Mouse (Mus musculus) heart, postnatal 4 days (tissue): ENCODE measurements at regions not wholly inside any gene's neighbourhood (a gene's known extent, or its start where the extent isn't known, plus 50 kb on each side); places are given as distances from the start of the nearest gene placed in this dataset.

ENCODE experiments used
- DNase-seq: peaks from one replicate; pipeline ENCODE4 v3.0.0; 2021

GRCm38 (mm10) chr3:63638572-63638971 is 154.9 kb upstream of the Gm34302 start:
- DNase-seq = no peak

GRCm38 (mm10) chr3:63637913-63638312 is 154.2 kb upstream of the Gm34302 start:
- no peak for DNase-seq

- DNase-seq = no peak
These were observed 144.0 kb upstream of the Gm34302 start for GRCm38 (mm10) chr3:63627724-63628123.

- no peak for DNase-seq
These were observed 132.4 kb upstream of the Gm34302 start for GRCm38 (mm10) chr3:63616127-63616526.

GRCm38 (mm10) chr3:63613652-63614051 is 130.0 kb upstream of the Gm34302 start:
- DNase-seq = no peak

GRCm38 (mm10) chr3:63612767-63613363 is 129.2 kb upstream of the Gm34302 start:
- DNase-seq = no peak

GRCm38 (mm10) chr3:63610113-63610919 is 126.6 kb upstream of the Gm34302 start:
- DNase-seq = no peak

GRCm38 (mm10) chr3:63609454-63610112 is 125.9 kb upstream of the Gm34302 start:
- no peak for DNase-seq

- no peak for DNase-seq
These were observed 99.3 kb upstream of the Gm34302 start for GRCm38 (mm10) chr3:63582717-63583696.

- DNase-seq = no peak
These were observed 98.5 kb upstream of the Gm34302 start for GRCm38 (mm10) chr3:63582180-63582579.

- DNase-seq = peak; percentile 85
These were observed 87.1 kb upstream of the Gm34302 start for GRCm38 (mm10) chr3:63570607-63571353.

- DNase-seq = no peak
These were observed 86.4 kb upstream of the Gm34302 start for GRCm38 (mm10) chr3:63570082-63570481.

- no peak for DNase-seq
These were observed 85.4 kb upstream of the Gm34302 start for GRCm38 (mm10) chr3:63569004-63569596.

GRCm38 (mm10) chr3:63567726-63568125 is 84.0 kb upstream of the Gm34302 start:
- no peak for DNase-seq

GRCm38 (mm10) chr3:63563057-63563456 is 79.4 kb upstream of the Gm34302 start:
- no peak for DNase-seq

- no peak for DNase-seq
These were observed 78.9 kb upstream of the Gm34302 start for GRCm38 (mm10) chr3:63562532-63562931.

- DNase-seq = no peak
These were observed 77.1 kb upstream of the Gm34302 start for GRCm38 (mm10) chr3:63560745-63561151.

GRCm38 (mm10) chr3:63556741-63557140 is 73.1 kb upstream of the Gm34302 start:
- DNase-seq = no peak

GRCm38 (mm10) chr3:63554872-63555271 is 71.2 kb upstream of the Gm34302 start:
- DNase-seq = peak; percentile 28

GRCm38 (mm10) chr3:63553426-63553825 is 69.7 kb upstream of the Gm34302 start:
- DNase-seq = no peak

GRCm38 (mm10) chr3:63551661-63552060 is 68.0 kb upstream of the Gm34302 start:
- no peak for DNase-seq
